Mouse (Mus musculus): ENCODE data around the gene Gm20736.
"Not testable (repeated sequence)": the region's sequence is repeated elsewhere in the genome, so short reads cannot be mapped to it uniquely, and the experiment has no call there.

Gene Gm20736

DNA sequence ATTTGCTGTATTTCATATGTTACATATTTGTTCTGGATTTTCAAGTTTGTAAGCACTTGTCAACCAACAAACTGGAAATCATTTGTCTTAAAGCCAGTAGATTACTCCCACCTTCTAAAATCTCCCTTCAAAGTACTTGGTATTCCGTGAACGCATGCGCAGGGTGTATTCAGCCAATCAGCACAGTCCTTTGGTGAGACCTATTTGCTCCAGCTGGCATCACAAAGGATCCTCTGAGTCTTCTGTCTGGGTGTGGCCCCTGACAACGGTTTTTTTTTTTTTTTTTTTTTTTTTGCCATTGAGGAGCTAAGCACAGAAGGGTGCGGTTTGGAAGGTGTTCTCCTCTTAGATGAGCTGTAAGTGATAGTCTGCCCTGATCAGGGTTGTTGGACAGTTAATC lies at the start of gene Gm20736:
Gene Gm20736 (plus strand): TSS at position 301 of the 400 bp plus-strand sequence.
- not testable (repeated sequence) for DNase-seq

All from cerebellum, adult 9-10 months (tissue).